Mouse (Mus musculus): Measurements from ENCODE around the gene Rbm19. TPM values are rescaled to one million over a fixed set of nuclear protein-coding genes. Genes with fewer than 3 reads are reported as not detected.

Gene Rbm19
- 10 to 100 TPM; 18.9 to 23.3 TPM for total RNA-seq (2021)
- long read RNA-seq, experiment 1, partial matches to known transcripts = 2 of 2 reads
- long read RNA-seq, experiment 1, other reads (novel, unspliced or antisense) = 0 of 2 reads
- long read RNA-seq, experiment 2, full-length matches to known transcripts = 3 of 4 reads
- long read RNA-seq, experiment 2, partial matches to known transcripts = 1 of 4 reads
- long read RNA-seq, experiment 2, other reads (novel, unspliced or antisense) = 0 of 4 reads

DNA sequence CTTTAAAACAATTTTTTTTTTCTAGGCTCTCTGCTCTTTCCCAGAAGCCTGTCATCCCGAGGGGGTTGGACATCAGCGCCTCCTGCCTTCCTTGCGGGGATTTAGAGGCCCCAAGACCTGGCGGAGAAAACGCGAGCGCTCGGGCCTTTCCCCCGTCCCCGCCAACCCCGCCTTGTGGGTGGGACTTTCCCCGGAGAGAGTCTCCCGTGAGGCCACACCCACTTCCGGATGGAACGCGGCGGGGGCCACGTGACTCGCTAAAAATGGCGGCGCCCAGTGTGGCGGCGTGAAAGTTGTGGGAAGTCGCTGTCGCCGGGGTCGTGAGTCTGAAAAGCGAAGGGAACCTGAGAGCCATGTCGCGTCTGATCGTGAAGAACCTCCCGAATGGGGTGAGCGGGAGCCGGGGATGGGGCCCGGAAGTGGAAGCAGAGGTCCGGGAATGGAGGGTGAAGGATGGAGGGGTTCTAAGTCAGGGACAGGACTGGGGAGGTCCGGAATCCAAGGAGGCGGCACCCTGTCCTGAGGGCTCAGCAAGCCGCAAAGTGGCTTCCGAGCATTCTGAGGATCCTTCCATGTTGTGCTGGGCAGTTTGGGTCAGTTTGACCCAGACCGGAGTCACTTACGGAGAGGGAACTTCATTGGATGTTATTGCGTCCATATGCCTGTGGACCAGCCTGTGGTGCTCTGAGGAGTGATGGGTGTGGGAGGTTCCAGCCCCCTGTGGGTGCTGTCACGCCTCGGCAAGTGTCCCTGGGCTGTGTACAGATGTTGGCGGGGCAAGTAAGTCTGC is at the start of gene Rbm19:
TSS of gene Rbm19 (plus strand) at position 205 of the 790 bp plus-strand sequence.
- Histone ChIP-seq H3K27ac (peak within 1 kb of the TSS; percentile 83), H3K4me3 (peak within 1 kb of the TSS; percentile 64)
- peak; percentile 92 to 93 for DNase-seq (ENCODE audit: low spot score in 2 of 2)
- TF ChIP-seq CTCF (conservative IDR thresholded peaks at IDR 0.05) = peak; percentile 65

DNA sequence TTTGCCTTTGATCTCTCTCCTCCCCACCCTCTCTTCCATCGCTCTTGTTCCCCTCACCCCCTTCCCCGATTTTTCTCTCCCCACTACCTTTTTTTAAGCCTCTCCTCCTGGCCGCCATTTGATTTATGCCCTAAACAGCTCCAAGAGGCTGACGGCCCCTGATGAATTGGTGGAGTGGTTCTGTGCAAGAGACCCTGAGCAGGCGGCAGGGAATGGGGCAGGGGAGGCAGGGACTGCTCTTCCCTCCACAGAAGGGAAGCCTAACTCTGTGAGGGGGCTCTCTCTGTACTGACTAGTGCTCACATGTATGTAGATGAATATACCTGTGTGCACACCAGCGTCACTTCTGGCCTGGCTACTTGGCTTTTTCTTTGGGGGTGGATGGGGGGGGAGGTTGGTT is 49.0 kb upstream of the Rbm19 start:
- no peak for TF ChIP-seq CTCF (conservative IDR thresholded peaks at IDR 0.05)
- no peak for DNase-seq (ENCODE audit: low spot score in 2 of 2)
- H3K27ac ChIP-seq = no peak overlapping the region
- no peak overlapping the region for H3K4me3 ChIP-seq

DNA sequence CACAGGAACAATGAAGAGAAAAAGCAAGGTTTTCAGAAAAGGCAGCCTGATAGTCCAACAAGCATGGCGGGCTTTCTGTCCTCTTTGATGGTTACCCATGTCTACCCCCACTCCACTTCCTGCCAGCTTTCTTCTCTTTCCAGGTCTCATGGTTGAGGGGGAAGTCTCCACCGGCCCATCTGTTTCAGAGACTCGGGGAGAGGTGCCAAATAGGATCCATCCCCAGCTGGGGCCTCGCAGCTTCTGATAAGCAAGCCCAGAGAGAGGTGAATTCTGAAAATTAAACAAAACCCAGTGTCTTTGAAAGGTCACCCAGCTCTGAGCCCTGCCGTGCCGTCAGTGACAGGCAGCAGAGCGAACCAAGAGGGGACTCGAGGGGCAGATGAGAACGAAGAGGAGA is 42.2 kb upstream of the Rbm19 start:
- TF ChIP-seq CTCF (conservative IDR thresholded peaks at IDR 0.05) = no peak
- no peak overlapping the region for H3K4me3 ChIP-seq
- H3K27ac ChIP-seq = no peak overlapping the region
- DNase-seq (ENCODE audit: low spot score in 2 of 2) = no peak

DNA sequence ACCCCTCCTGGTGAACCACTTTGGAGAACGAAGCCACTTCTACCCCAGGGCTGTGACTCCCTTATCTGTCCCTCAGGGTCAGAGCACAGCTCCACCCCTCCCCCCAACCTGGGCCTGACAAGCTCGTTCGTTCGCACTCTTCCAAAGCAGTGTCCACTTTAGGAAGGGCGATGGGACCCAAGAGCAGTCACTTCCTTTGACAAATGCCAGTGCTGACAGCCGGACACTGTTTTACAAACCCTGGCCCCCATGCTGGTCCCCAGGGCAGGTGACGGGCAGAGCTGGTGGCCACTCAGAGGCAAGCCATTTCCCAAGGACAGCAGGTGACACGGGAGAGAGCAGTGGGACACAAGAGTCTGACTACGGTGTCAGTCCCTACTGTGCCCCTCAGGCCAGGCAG is 36.2 kb upstream of the Rbm19 start:
- H3K4me3 ChIP-seq = no peak overlapping the region
- no peak for TF ChIP-seq CTCF (conservative IDR thresholded peaks at IDR 0.05)
- DNase-seq (ENCODE audit: low spot score in 2 of 2) = no peak
- no peak overlapping the region for H3K27ac ChIP-seq

DNA sequence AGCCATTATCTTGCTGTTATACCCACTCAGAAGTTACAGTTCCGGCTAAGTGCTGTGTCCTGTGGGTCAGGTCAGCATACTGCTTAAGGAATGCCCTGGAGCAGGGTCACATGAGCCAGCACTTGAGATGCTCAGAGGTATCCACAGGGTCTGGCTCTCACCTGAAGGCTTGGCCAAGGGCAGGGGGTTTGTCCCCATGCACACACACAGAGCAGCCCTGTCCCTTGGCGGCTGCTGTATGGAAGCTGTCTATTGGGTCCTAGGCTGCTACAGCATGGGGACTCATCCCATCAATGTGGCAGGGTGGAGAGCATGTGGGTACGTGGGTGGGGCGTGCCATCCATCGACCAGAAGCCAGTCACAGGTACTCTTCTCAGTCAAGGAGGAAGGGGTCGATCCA is 35.8 kb upstream of the Rbm19 start:
- no peak for TF ChIP-seq CTCF (conservative IDR thresholded peaks at IDR 0.05)
- no peak for DNase-seq (ENCODE audit: low spot score in 2 of 2)
- no peak overlapping the region for H3K4me3 ChIP-seq
- no peak overlapping the region for H3K27ac ChIP-seq

DNA sequence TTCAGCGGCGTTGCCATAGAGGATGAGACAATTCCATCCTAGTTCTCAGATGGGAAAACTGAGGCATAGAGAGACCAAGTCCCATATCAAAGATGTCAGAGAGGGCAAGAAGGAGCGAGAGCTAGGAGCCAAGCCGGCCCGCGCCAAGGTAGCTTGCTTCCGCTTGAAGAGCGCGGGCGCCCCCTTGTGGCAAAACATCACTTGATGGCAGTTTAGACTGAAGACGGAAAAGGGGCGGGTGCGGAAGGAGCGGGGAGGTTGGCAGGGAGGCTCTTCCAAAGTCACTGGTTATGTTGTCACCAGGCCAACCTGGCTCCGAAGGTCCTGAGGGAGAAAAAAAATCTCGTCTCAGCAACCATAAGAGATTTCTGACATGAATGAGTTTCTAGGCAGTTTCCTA is 27.7 kb upstream of the Rbm19 start:
- no peak overlapping the region for H3K4me3 ChIP-seq
- DNase-seq (ENCODE audit: low spot score in 2 of 2) = peak; percentile 56 to 91
- peak; percentile 98 for TF ChIP-seq CTCF (conservative IDR thresholded peaks at IDR 0.05)
- H3K27ac ChIP-seq = no peak overlapping the region

DNA sequence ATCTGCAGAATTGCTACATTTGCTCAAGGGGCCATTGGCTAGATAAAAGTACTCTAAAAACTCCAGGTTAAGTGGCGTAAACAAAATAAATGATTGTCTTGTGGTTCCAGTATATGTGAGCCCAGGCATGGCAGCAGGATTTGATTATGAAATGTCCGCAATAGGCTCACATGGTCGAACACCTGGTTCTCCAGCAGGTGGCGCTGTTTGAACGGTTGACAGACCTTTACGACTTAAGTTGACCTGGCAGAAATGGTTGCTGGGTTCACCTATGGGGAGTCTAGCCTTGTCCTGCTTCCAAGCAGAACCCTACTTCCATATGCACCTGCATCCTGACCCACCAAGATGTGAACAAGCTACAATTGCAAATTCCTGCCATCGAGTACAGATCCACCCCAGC is 21.7 kb upstream of the Rbm19 start:
- peak; percentile 74 for TF ChIP-seq CTCF (conservative IDR thresholded peaks at IDR 0.05)
- no peak for DNase-seq (ENCODE audit: low spot score in 2 of 2)
- no peak overlapping the region for H3K4me3 ChIP-seq

DNA sequence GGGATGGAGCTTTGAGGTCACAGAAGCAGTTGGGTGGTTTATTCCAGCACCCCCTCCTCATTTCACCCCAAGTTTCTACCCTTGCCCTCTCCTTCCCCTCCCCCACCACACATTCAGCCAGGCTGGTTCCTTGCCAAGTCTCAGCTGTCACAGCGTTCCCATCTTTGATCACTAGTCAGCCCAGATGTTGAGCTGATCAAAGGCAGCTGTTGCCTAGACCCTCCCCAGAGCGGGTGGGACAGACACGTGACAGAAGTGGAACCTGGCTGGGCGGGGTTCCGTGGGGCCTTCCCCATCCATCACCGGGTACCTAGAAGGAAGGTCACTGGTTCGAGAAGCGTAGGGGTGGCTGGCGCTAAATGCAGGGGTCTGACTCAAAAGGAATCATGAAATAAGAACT is 19.2 kb upstream of the Rbm19 start:
- no peak for DNase-seq (ENCODE audit: low spot score in 2 of 2)
- Histone ChIP-seq H3K4me3 (no peak overlapping the region), H3K27ac (no peak overlapping the region)
- TF ChIP-seq CTCF (conservative IDR thresholded peaks at IDR 0.05) = no peak

More for the DNA sequence above, 21.7 kb upstream of the Rbm19 start:
- no peak overlapping the region for H3K27ac ChIP-seq

DNA sequence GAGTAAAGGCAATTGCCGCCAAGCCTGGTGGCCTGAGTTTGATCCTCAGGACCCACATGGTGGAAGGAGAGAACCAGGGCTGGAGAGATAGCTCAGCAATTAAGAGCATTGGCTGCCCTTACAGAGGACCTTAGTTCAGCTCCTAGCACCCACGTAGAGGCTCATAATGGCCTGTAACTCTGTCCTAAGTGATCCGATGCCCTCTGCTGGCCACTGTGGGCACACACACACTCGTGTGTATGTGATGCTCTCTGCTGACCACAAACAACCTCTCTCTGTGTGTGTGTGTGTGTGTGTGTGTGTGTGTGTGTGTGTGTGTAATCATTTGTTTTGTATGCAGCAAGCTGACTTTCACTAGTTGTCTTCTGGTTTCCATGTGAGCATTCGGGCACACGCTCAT is 15.5 kb upstream of the Rbm19 start:
- Histone ChIP-seq H3K27ac (no peak overlapping the region), H3K4me3 (no peak overlapping the region)
- DNase-seq (ENCODE audit: low spot score in 2 of 2) = no peak
- no peak for TF ChIP-seq CTCF (conservative IDR thresholded peaks at IDR 0.05)

DNA sequence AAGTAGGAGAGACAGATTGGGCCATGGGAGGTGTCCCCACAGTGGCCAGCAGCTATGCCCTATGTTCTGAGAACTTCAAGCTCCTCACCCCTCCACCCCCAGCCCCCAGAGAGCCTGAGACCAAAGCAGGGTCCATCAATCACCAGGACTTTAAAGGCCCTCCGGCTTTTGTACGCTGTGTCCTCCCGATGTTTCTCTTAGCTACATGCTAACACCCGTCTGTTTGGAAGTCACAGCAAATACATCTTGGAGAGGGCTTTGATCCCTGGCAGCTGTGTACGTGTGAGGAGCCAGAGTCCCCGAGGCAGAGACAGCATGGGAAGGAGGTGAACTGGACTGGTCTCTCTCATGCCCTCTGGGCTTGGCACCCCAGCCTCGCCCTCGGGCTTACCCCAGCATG is 14.2 kb upstream of the Rbm19 start:
- H3K27ac ChIP-seq = no peak overlapping the region
- H3K4me3 ChIP-seq = no peak overlapping the region
- TF ChIP-seq CTCF (conservative IDR thresholded peaks at IDR 0.05) = no peak
- no peak for DNase-seq (ENCODE audit: low spot score in 2 of 2)

DNA sequence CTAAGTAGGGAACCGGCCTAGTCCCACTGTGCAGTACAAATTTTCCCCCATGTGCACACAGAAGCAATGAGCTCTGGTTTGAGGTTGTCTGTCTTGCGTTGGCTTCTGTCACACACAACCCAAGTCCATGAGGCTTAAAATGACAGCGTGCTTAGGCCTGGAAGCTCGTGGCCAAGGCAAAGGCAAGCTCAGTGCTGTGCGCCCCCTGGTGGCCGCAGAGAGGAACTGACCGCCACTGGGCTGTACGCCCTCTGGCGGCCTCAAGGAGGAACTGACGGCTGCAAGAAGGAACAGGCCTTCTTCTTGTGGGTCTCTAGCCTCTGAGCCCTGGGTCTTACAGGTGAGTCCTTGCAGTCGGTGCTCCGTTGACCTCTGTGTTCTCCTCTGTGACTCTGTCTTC is 13.5 kb upstream of the Rbm19 start:
- DNase-seq (ENCODE audit: low spot score in 2 of 2) = peak; percentile 18 to 59
- peak; percentile 100 for TF ChIP-seq CTCF (conservative IDR thresholded peaks at IDR 0.05)
- Histone ChIP-seq H3K27ac (no peak overlapping the region), H3K4me3 (no peak overlapping the region)

DNA sequence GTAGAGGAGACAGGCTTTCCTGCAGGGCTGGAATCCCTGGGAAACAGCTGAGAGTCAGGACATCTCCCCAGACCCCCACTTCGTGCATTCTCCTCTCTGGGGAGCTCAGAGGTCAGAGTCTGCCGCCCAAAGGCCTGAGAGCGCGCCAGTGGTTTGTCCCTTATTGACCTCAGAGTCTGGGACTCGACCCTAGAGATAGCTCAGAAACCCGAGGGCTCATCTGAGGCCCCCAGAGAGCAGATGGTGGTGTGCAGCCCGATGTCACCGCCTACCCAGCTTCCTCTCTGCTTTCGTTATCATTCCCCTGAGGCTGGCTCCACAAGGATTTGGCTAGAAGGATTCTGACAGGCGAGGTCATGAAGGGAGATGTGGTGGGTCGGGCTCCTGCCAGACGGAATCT is 12.8 kb upstream of the Rbm19 start:
- no peak for TF ChIP-seq CTCF (conservative IDR thresholded peaks at IDR 0.05)
- no peak overlapping the region for H3K27ac ChIP-seq
- no peak for DNase-seq (ENCODE audit: low spot score in 2 of 2)
- no peak overlapping the region for H3K4me3 ChIP-seq

DNA sequence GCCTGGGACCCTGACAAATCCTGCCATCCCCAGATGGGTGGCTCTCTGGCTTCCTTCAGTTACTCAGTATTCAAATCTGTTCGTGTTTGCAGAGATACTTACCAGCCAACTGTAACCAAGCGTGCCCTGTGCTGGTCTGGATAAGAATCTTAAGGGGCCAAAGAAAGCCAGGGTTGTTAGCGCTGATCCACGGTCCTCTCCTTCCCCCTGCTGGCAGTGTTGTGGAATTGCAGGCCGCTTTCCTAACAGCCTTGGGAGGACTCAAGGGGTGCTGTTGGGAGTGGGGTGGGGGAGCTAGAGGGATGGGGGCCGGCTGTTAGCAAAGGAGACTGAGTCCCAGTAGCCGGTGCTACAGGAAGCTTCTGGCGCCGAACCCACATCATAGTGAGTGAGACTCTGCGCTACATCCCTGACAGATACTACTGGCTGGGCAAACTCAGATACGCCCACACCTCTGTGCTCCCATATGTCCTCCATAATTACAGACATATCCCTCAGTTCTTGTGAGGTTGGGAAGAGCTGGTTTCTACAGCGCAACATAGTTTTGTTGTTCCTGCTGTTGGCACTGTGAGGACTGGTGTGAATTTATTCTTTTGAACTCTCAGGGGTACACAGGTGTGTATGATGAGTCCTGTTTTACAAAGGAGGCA is 9.7 kb upstream of the Rbm19 start:
- DNase-seq (ENCODE audit: low spot score in 2 of 2) = peak; percentile 20 to 33
- Histone ChIP-seq H3K27ac (no peak overlapping the region), H3K4me3 (no peak overlapping the region)
- TF ChIP-seq CTCF (conservative IDR thresholded peaks at IDR 0.05) = peak; percentile 81
